Mouse (Mus musculus) MEL (cell line): ENCODE data around the gene Smarcc2. TPM values are rescaled to one million over a fixed set of nuclear protein-coding genes. Genes with fewer than 3 reads are reported as not detected.

Experiments
- DNase-seq: peaks from one replicate; pipeline ENCODE4 v3.0.0; 2011; ENCODE audit warnings: low read depth, low spot score
- H3K27ac ChIP-seq: 2 replicates; pipeline ENCODE4 v1.5.1; 2012; ENCODE audit warnings: low read depth, mild to moderate bottlenecking, control low read depth, low read length, moderate library complexity; ENCODE audit not compliant: control insufficient read depth
- H3K27me3 ChIP-seq, 2 experiments: fragments of 150-350 bp in 1 of 2; sonication (generic) in 1 of 2; 2 replicates each; pipeline ENCODE4 v1.6.1; 2012; ENCODE audit warnings: low read length in 2 of 2, mild to moderate bottlenecking in 2 of 2, improper control_type of control experiment in 1 of 2, moderate library complexity in 1 of 2; ENCODE audit not compliant: insufficient read depth in 2 of 2, control insufficient read depth in 1 of 2
- H3K36me3 ChIP-seq, 2 experiments: 2 replicates each; pipeline ENCODE4 v1.6.1; 2012 to 2014; ENCODE audit warnings: low read length in 2 of 2, improper control_type of control experiment in 1 of 2, inconsistent platforms in 1 of 2, mild to moderate bottlenecking in 1 of 2; ENCODE audit not compliant: insufficient read depth in 2 of 2, control insufficient read depth in 1 of 2
- H3K4me1 ChIP-seq, 2 experiments: fragments of 150-350 bp in 1 of 2; sonication (generic) in 1 of 2; 2 replicates each; pipeline ENCODE4 v1.6.1; 2012; ENCODE audit warnings: low read length in 2 of 2, improper control_type of control experiment in 1 of 2, mild to moderate bottlenecking in 1 of 2; ENCODE audit not compliant: insufficient read depth in 2 of 2, control insufficient read depth in 1 of 2
- H3K4me3 ChIP-seq, 2 experiments: fragments of 150-350 bp in 1 of 2; sonication (generic) in 1 of 2; 2 replicates each; pipeline ENCODE4 v1.5.1; 2012; ENCODE audit warnings: low read depth in 2 of 2, low read length in 2 of 2, mild to moderate bottlenecking in 2 of 2, moderate library complexity in 2 of 2, control low read depth in 1 of 2, improper control_type of control experiment in 1 of 2; ENCODE audit not compliant: control insufficient read depth in 1 of 2, insufficient read depth in 1 of 2
- H3K79me2 ChIP-seq: 2 replicates; pipeline ENCODE4 v1.6.1; 2012; ENCODE audit warnings: mild to moderate bottlenecking, low read length, moderate library complexity; ENCODE audit not compliant: control insufficient read depth, poor library complexity, insufficient read depth
- H3K9ac ChIP-seq: 2 replicates; pipeline ENCODE4 v1.6.1; 2012; ENCODE audit warnings: low read depth, mild to moderate bottlenecking, control low read depth, low read length, moderate library complexity; ENCODE audit not compliant: control insufficient read depth, poor library complexity, severe bottlenecking
- H3K9me3 ChIP-seq: fragments of 150-350 bp; sonication (generic); replicated peaks from 2 replicates; pipeline ENCODE4 v1.6.1; 2012; ENCODE audit warnings: mild to moderate bottlenecking, low read length, improper control_type of control experiment, moderate library complexity; ENCODE audit not compliant: insufficient read depth
- CHD1 ChIP-seq: IDR thresholded peaks from 2 replicates; pipeline ENCODE4 v1.6.1; 2012; ENCODE audit warnings: low read depth, mild to moderate bottlenecking, inconsistent platforms, low read length, improper control_type of control experiment
- CTCF ChIP-seq, 3 experiments: IDR thresholded peaks in 2 of 3; conservative IDR thresholded peaks in 1 of 3; 2 replicates each; pipeline ENCODE4 v1.5.1; 2011 to 2012; ENCODE audit warnings: low read length in 3 of 3, low read depth in 2 of 3, mild to moderate bottlenecking in 2 of 3, improper control_type of control experiment in 1 of 3, inconsistent platforms in 1 of 3, mixed read lengths in 1 of 3, moderate library complexity in 1 of 3; ENCODE audit not compliant: control insufficient read depth in 1 of 3, insufficient read depth in 1 of 3, poor library complexity in 1 of 3, severe bottlenecking in 1 of 3
- E2F4 ChIP-seq: IDR thresholded peaks from 2 replicates; pipeline ENCODE4 v1.6.1; 2011; ENCODE audit warnings: low read depth, low read length, improper control_type of control experiment, borderline replicate concordance
- ELF1 ChIP-seq: IDR thresholded peaks from 2 replicates; pipeline ENCODE4 v1.6.1; 2014; ENCODE audit warnings: low read depth, mild to moderate bottlenecking, inconsistent platforms, low read length, improper control_type of control experiment, moderate library complexity
- EP300 ChIP-seq, 2 experiments: IDR thresholded peaks; 2 replicates each; pipeline ENCODE4 v1.6.1; 2011; ENCODE audit warnings: improper control_type of control experiment in 2 of 2, low read length in 2 of 2, low read depth in 1 of 2, mild to moderate bottlenecking in 1 of 2
- GABPA ChIP-seq: IDR thresholded peaks from 2 replicates; pipeline ENCODE4 v1.6.1; 2012; ENCODE audit warnings: low read depth, mild to moderate bottlenecking, inconsistent platforms, low read length, improper control_type of control experiment, moderate library complexity
- JUND ChIP-seq: IDR thresholded peaks from 2 replicates; pipeline ENCODE4 v1.6.1; 2011; ENCODE audit warnings: low read depth, mild to moderate bottlenecking, improper control_type of control experiment, low read length
- MAFK ChIP-seq: IDR thresholded peaks from 2 replicates; pipeline ENCODE4 v1.6.1; 2011; ENCODE audit warnings: low read depth, mild to moderate bottlenecking, low read length, improper control_type of control experiment, borderline replicate concordance
- MAX ChIP-seq: IDR thresholded peaks from 2 replicates; pipeline ENCODE4 v1.6.1; 2011; ENCODE audit warnings: low read length, improper control_type of control experiment
- MAZ ChIP-seq: IDR thresholded peaks from 2 replicates; pipeline ENCODE4 v1.6.1; 2012; ENCODE audit warnings: low read depth, mild to moderate bottlenecking, inconsistent platforms, low read length, improper control_type of control experiment
- MEF2A ChIP-seq: IDR thresholded peaks from 2 replicates; pipeline ENCODE4 v1.6.1; 2014; ENCODE audit warnings: low read depth, mild to moderate bottlenecking, inconsistent platforms, low read length, improper control_type of control experiment; ENCODE audit not compliant: poor library complexity, insufficient replicate concordance, severe bottlenecking; ENCODE audit errors: extremely low read depth
- MXI1 ChIP-seq: IDR thresholded peaks from 2 replicates; pipeline ENCODE4 v1.6.1; 2011; ENCODE audit warnings: mild to moderate bottlenecking, low read depth, low read length, improper control_type of control experiment
- MYB ChIP-seq: IDR thresholded peaks from 2 replicates; pipeline ENCODE4 v1.6.1; 2011; ENCODE audit warnings: mild to moderate bottlenecking, low read depth, low read length, improper control_type of control experiment
- MYC ChIP-seq: IDR thresholded peaks from 2 replicates; pipeline ENCODE4 v1.6.1; 2011; ENCODE audit warnings: low read depth, mild to moderate bottlenecking, low read length, improper control_type of control experiment, moderate library complexity
- NELFE ChIP-seq: IDR thresholded peaks from 2 replicates; pipeline ENCODE4 v1.6.1; 2011; ENCODE audit warnings: low read depth, low read length, improper control_type of control experiment
- POLR2A ChIP-seq, 2 experiments: IDR thresholded peaks; 2 replicates each; pipeline ENCODE4 v1.6.1; 2011 to 2012; ENCODE audit warnings: low read length in 2 of 2, mild to moderate bottlenecking in 2 of 2, control low read depth in 1 of 2, improper control_type of control experiment in 1 of 2, low read depth in 1 of 2, moderate library complexity in 1 of 2; ENCODE audit not compliant: control insufficient read depth in 1 of 2, insufficient read depth in 1 of 2, poor library complexity in 1 of 2
- POLR2AphosphoS2 ChIP-seq: IDR thresholded peaks from 2 replicates; pipeline ENCODE4 v1.6.1; 2011; ENCODE audit warnings: low read length, improper control_type of control experiment
- POLR2AphosphoS5 ChIP-seq: IDR thresholded peaks from 2 replicates; pipeline ENCODE4 v1.6.1; 2012; ENCODE audit warnings: low read depth, borderline replicate concordance, mild to moderate bottlenecking, inconsistent platforms, low read length, moderate library complexity, mixed read lengths
- RAD21 ChIP-seq: IDR thresholded peaks from 2 replicates; pipeline ENCODE4 v1.6.1; 2011; ENCODE audit warnings: mild to moderate bottlenecking, low read depth, low read length, improper control_type of control experiment
- RCOR1 ChIP-seq: IDR thresholded peaks from 2 replicates; pipeline ENCODE4 v1.6.1; 2012; ENCODE audit warnings: low read depth, mild to moderate bottlenecking, inconsistent platforms, low read length, improper control_type of control experiment
- TBP ChIP-seq: IDR thresholded peaks from 2 replicates; pipeline ENCODE4 v1.8.0; 2011; ENCODE audit warnings: low read depth, low read length, improper control_type of control experiment
- TCF12 ChIP-seq: IDR thresholded peaks from 2 replicates; pipeline ENCODE4 v1.6.1; 2014; ENCODE audit warnings: low read depth, mild to moderate bottlenecking, inconsistent platforms, low read length, improper control_type of control experiment, moderate library complexity
- UBTF ChIP-seq: IDR thresholded peaks from 2 replicates; pipeline ENCODE4 v1.6.1; 2012; ENCODE audit warnings: low read depth, mild to moderate bottlenecking, inconsistent platforms, low read length, improper control_type of control experiment, moderate library complexity, borderline replicate concordance; ENCODE audit not compliant: insufficient read depth
- USF1 ChIP-seq: IDR thresholded peaks from 2 replicates; pipeline ENCODE4 v1.6.1; 2014; ENCODE audit warnings: low read depth, mild to moderate bottlenecking, inconsistent platforms, low read length, improper control_type of control experiment, moderate library complexity
- ZC3H11A ChIP-seq: IDR thresholded peaks from 2 replicates; pipeline ENCODE4 v1.6.1; 2012; ENCODE audit warnings: low read depth, mild to moderate bottlenecking, inconsistent platforms, low read length, improper control_type of control experiment
- ZKSCAN1 ChIP-seq: IDR thresholded peaks from 2 replicates; pipeline ENCODE4 v1.6.1; 2012; ENCODE audit warnings: low read depth, mild to moderate bottlenecking, inconsistent platforms, low read length, improper control_type of control experiment, moderate library complexity
- ZMIZ1 ChIP-seq: IDR thresholded peaks from 2 replicates; pipeline ENCODE4 v1.6.1; 2012; ENCODE audit warnings: low read depth, mild to moderate bottlenecking, inconsistent platforms, low read length, improper control_type of control experiment, moderate library complexity
- ZNF384 ChIP-seq: IDR thresholded peaks from 2 replicates; pipeline ENCODE4 v1.6.1; 2012; ENCODE audit warnings: low read depth, mild to moderate bottlenecking, inconsistent platforms, low read length, improper control_type of control experiment
- polyA plus RNA-seq, 2 experiments: library from polyadenylated mRNA; stranded (reverse) in 1 of 2; unstranded in 1 of 2; fragments of >175 nt in 1 of 2; fragments of >200 nt in 1 of 2; gene quantifications; 2 replicates each; pipeline versions ENCODE4 v1.2.1 to v1.2.4; 2012; ENCODE audit warnings: low replicate concordance in 2 of 2, low read depth in 1 of 2; ENCODE audit not compliant: insufficient read length in 2 of 2, insufficient read depth in 1 of 2, missing spikeins in 1 of 2
- total RNA-seq: library from RNA; depleted of rRNA; stranded (reverse); fragments of 300-350 nt; gene quantifications from 2 replicates; pipeline ENCODE4 v1.2.3, GENCODE M21; 2012

The Smarcc2 gene
- total and polyA plus RNA-seq, 3 experiments = 24.8 to 226 (median 68.8) TPM

DNA sequence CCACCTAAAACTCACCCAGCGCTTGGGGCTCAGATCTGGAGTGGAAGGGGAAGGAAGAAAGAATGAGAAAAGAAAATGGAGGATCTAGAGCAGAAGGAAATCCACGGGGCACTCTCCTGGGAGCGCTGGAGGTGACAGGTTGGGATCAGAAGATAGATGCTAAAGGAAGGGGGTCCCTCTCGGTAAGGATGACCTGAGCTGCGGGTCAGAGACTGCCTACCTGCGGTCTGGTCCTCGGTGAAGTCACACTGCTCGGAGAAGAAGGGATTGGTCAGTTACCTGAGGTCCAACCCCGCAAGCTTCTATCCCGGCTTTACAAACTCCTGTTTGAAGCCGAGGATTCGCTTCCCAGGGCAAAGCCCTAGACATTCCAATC is 34.3 kb downstream of the Smarcc2 start:
- Histone ChIP-seq H3K4me1 (peaks cover 15 to 34% of the 10 kb centered on the region in 2 experiments), H3K9ac (peak overlapping the region; percentile 94), H3K27ac (peak overlapping the region; percentile 87), H3K9me3 (no peaks in the 10 kb centered on the region), H3K36me3 (peaks cover 10 to 24% of the 10 kb centered on the region in 2 experiments)
- TF ChIP-seq MAZ (no peak), ZKSCAN1 (no peak), ZMIZ1 (no peak), ZC3H11A (no peak), UBTF (no peak), POLR2A (IDR thresholded peaks at IDR 0.05; ENCODE audit: control insufficient read depth in 1 of 2, insufficient read depth in 1 of 2, low read depth in 1 of 2, low read length in 2 of 2, poor library complexity in 1 of 2) (no peak), MYC (no peak)
- TF ChIP-seq, all 39 proteins: peak for 0
- DNase-seq = no peak
- peaks cover 36% of the 10 kb centered on the region for H3K79me2 ChIP-seq
- no peaks in the 10 kb centered on the region for H3K27me3 ChIP-seq
- H3K4me3 ChIP-seq = peak overlapping the region; percentile 95 to 99

DNA sequence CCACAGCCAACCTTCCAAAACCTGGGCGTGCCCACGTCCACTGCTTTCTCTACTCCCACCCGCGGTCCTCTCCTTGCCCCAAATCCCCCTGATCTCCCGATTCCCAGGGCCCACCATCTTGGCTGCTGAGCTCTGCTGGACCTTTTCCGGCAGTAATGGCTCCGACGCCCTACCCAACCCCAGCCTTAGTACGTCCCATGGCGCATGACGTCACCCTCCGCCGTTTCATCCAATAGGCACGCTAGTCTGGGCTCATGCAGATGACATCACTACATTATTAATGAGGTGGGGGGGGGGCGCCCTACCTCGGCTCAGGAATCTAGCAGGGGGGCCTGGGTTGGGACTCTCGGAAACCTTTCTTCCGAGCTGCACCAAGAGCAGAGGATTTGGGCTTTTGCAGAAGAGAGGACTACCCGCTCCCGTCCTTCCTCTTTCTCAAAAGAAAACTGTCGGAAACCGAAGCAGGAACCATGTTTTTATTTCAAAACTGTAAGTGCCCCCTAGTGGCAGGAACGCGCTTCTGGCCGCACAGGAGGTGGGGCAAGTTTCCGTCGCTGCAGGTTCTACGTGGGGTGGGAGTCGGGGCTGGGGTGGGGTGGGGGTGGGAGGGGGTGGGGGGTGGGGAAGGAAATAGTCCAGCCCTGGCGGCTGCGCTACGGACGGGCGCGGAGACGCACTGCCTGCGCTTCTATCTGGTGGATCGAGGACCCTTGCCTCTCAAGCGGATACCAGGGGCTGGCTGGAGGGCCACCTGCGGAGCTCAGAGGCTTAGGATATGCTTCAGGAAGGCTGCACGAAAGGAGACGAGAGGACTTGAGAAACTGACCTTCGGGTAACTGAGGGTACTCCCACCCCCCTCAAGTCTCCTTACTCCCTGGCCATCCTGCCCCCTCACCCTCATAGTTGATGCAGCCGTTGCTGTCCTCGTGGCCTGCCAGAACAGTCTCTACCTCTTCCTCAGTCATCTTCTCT is 34.9 kb downstream of the Smarcc2 start, which contains the start of gene Myl6:
Myl6 (minus strand) TSS at position 451 of the 972 bp plus-strand sequence.
- H3K4me3 ChIP-seq = peak within 1 kb of the TSS; percentile 95 to 99
- peaks cover 36% of the 10 kb centered on the region for H3K79me2 ChIP-seq
- peak within 1 kb of the TSS; percentile 98 for H3K27ac ChIP-seq
- peak within 1 kb of the TSS; percentile 95 for H3K9ac ChIP-seq
- H3K36me3 ChIP-seq = peaks cover 10 to 24% of the 10 kb centered on the region in 2 experiments
- peak; percentile 99 for DNase-seq
- H3K27me3 ChIP-seq = no peaks in the 10 kb centered on the region
- H3K9me3 ChIP-seq = no peaks in the 10 kb centered on the region
- peaks cover 15 to 34% of the 10 kb centered on the region in 2 experiments for H3K4me1 ChIP-seq
- peak in 1 of 2 experiments; percentile 12; a peak in 1 of 4 replicates for TF ChIP-seq EP300 (IDR thresholded peaks at IDR 0.05; ENCODE audit: low read depth in 1 of 2, low read length in 2 of 2)
- peak; percentile 53 for TF ChIP-seq ELF1
- peak; percentile 57 for TF ChIP-seq TCF12
- peak; percentile 55; the same call in 1 of the 2 replicates for TF ChIP-seq USF1
- TF ChIP-seq MAZ = peak; percentile 94
- 0 out of 2 replicates have a peak, but pooled peaks have one; percentile 38 for TF ChIP-seq POLR2AphosphoS5
- no peak for TF ChIP-seq JUND
- no peak for TF ChIP-seq RCOR1
- TF ChIP-seq ZKSCAN1 = no peak
- peak; percentile 78 for TF ChIP-seq MXI1
- TF ChIP-seq CHD1 = peak; percentile 69; the same call in 1 of the 2 replicates
- TF ChIP-seq E2F4 = no peak
- TF ChIP-seq MEF2A = no peak
- TF ChIP-seq POLR2AphosphoS2 = peak; percentile 97
- peak; percentile 77 for TF ChIP-seq TBP
- TF ChIP-seq ZMIZ1 = peak; percentile 96
- peak in 2 of 3 experiments; percentile 70 to 81; a peak in 5 of 6 replicates for TF ChIP-seq CTCF (IDR thresholded peaks at IDR 0.05 in 2 of 3, conservative IDR thresholded peaks at IDR 0.05 in 1 of 3; ENCODE audit: control insufficient read depth in 1 of 3, insufficient read depth in 1 of 3, low read depth in 2 of 3, low read length in 3 of 3, poor library complexity in 1 of 3, severe bottlenecking in 1 of 3)
- TF ChIP-seq RAD21 = no peak; the same call in 1 of the 2 replicates
- TF ChIP-seq NELFE = peak; percentile 97
- peak; percentile 52 for TF ChIP-seq GABPA
- peak; percentile 69 for TF ChIP-seq MAX
- TF ChIP-seq MYB = peak; percentile 42; the same call in 1 of the 2 replicates
- 0 out of 2 replicates have a peak, but pooled peaks have one; percentile 7 for TF ChIP-seq ZNF384
- no peak for TF ChIP-seq MAFK
- peak; percentile 78 for TF ChIP-seq MYC
